Mouse (Mus musculus) testis, adult 2 months (tissue): ENCODE results near the gene Ap1g2. TPM values are rescaled to one million over a fixed set of nuclear protein-coding genes. Genes with fewer than 3 reads are reported as not detected.

Experiments used
- H3K27ac ChIP-seq: fragments of 200-500 bp; 2 replicates; pipeline ENCODE4 v1.5.1; 2012; ENCODE audit warnings: low read depth, low read length; ENCODE audit not compliant: control insufficient read depth, insufficient read depth
- H3K27me3 ChIP-seq: fragments of 200-500 bp; 2 replicates; pipeline ENCODE4 v1.6.1; 2012; ENCODE audit warnings: mild to moderate bottlenecking, low read length, moderate library complexity; ENCODE audit not compliant: control insufficient read depth, insufficient read depth
- H3K36me3 ChIP-seq: fragments of 200-500 bp; 2 replicates; pipeline ENCODE4 v1.6.1; 2012; ENCODE audit warnings: mild to moderate bottlenecking, low read length; ENCODE audit not compliant: control insufficient read depth, insufficient read depth
- H3K4me1 ChIP-seq: fragments of 200-500 bp; 2 replicates; pipeline ENCODE4 v1.6.1; 2012; ENCODE audit warnings: low read length; ENCODE audit not compliant: control insufficient read depth, insufficient read depth
- H3K4me3 ChIP-seq: fragments of 200-500 bp; 2 replicates; pipeline ENCODE4 v1.5.1; 2012; ENCODE audit warnings: low read depth, mild to moderate bottlenecking, low read length, moderate library complexity, mixed read lengths; ENCODE audit not compliant: control insufficient read depth
- CTCF ChIP-seq: fragments of 200-500 bp; IDR thresholded peaks from 2 replicates; pipeline ENCODE4 v1.5.1; 2012; ENCODE audit warnings: low read depth, mild to moderate bottlenecking, inconsistent platforms, low read length, moderate library complexity; ENCODE audit not compliant: control insufficient read depth, insufficient read depth, insufficient replicate concordance
- POLR2A ChIP-seq: fragments of 200-500 bp; IDR thresholded peaks from 2 replicates; pipeline ENCODE4 v1.6.1; 2012; ENCODE audit warnings: low read depth, mild to moderate bottlenecking, inconsistent platforms, low read length, moderate library complexity; ENCODE audit not compliant: control insufficient read depth
- polyA plus RNA-seq: library from polyadenylated mRNA; depleted of rRNA; stranded (reverse); fragments of >200 nt; gene quantifications from 2 replicates; pipeline ENCODE4 v1.2.3, GENCODE M21; 2012

Gene Ap1g2
- polyA plus RNA-seq, 1 experiment, result 3.0 TPM

GRCm38 (mm10) chr14:55113351-55113974 lies 7.1 kb upstream of the Ap1g2 start:
- no peak for TF ChIP-seq POLR2A
- Histone ChIP-seq H3K27ac (no peak overlapping the region), H3K27me3 (no peaks in the 10 kb centered on the region; the same call in 1 of the 2 replicates), H3K4me1 (peaks cover 28% of the 10 kb centered on the region), H3K4me3 (peak overlapping the region; percentile 25; the same call in 1 of the 2 replicates), H3K36me3 (no peaks in the 10 kb centered on the region)

GRCm38 (mm10) chr14:55111720-55112119 lies 5.3 kb upstream of the Ap1g2 start:
- no peak overlapping the region for H3K4me3 ChIP-seq
- H3K27ac ChIP-seq, result no peak overlapping the region
- no peaks in the 10 kb centered on the region for H3K36me3 ChIP-seq
- no peaks in the 10 kb centered on the region; the same call in 1 of the 2 replicates for H3K27me3 ChIP-seq
- TF ChIP-seq POLR2A (no peak), CTCF (no peak)
- peaks cover 35% of the 10 kb centered on the region for H3K4me1 ChIP-seq

- Histone ChIP-seq H3K27ac (no peak overlapping the region), H3K27me3 (no peaks in the 10 kb centered on the region; the same call in 1 of the 2 replicates), H3K4me1 (peaks cover 37% of the 10 kb centered on the region), H3K4me3 (no peak overlapping the region; the same call in 1 of the 2 replicates), H3K36me3 (no peaks in the 10 kb centered on the region)
- no peak for TF ChIP-seq POLR2A
- no peak for TF ChIP-seq CTCF
Measured at GRCm38 (mm10) chr14:55110076-55110475, 3.7 kb upstream of the Ap1g2 start.

- H3K27ac ChIP-seq, result no peak overlapping the region
- peak overlapping the region; percentile 37; the same call in 1 of the 2 replicates for H3K4me3 ChIP-seq
- no peaks in the 10 kb centered on the region for H3K36me3 ChIP-seq
- peaks cover 37% of the 10 kb centered on the region for H3K4me1 ChIP-seq
- TF ChIP-seq POLR2A, result no peak
- no peak for TF ChIP-seq CTCF
- no peaks in the 10 kb centered on the region for H3K27me3 ChIP-seq
Measured at GRCm38 (mm10) chr14:55109048-55109873, 2.9 kb upstream of the Ap1g2 start.

GRCm38 (mm10) chr14:55108202-55108870 lies 1.9 kb upstream of the Ap1g2 start:
- peaks cover 31% of the 10 kb centered on the region for H3K4me1 ChIP-seq
- TF ChIP-seq POLR2A, result peak; percentile 31; the same call in 1 of the 2 replicates
- TF ChIP-seq CTCF, result no peak
- no peaks in the 10 kb centered on the region for H3K27me3 ChIP-seq
- no peaks in the 10 kb centered on the region for H3K36me3 ChIP-seq
- peak overlapping the region; percentile 49 for H3K4me3 ChIP-seq
- no peak overlapping the region for H3K27ac ChIP-seq

GRCm38 (mm10) chr14:55106990-55107389 lies 597 bp upstream of the Ap1g2 start:
- Histone ChIP-seq H3K4me3 (no peak overlapping the region), H3K27ac (no peak overlapping the region), H3K4me1 (peaks cover 31% of the 10 kb centered on the region), H3K27me3 (no peaks in the 10 kb centered on the region), H3K36me3 (no peaks in the 10 kb centered on the region)
- TF ChIP-seq POLR2A (no peak), CTCF (no peak)

GRCm38 (mm10) chr14:55105386-55105785 lies 1.0 kb downstream of the Ap1g2 start:
- H3K27me3 ChIP-seq, result no peaks in the 10 kb centered on the region
- no peak for TF ChIP-seq CTCF
- no peak for TF ChIP-seq POLR2A
- H3K36me3 ChIP-seq, result no peaks in the 10 kb centered on the region
- peaks cover 31% of the 10 kb centered on the region for H3K4me1 ChIP-seq
- no peak overlapping the region for H3K4me3 ChIP-seq
- H3K27ac ChIP-seq, result no peak overlapping the region
